Mouse (Mus musculus): ENCODE measurements around the gene Farp1.

- TF ChIP-seq EP300 (IDR thresholded peaks at IDR 0.05; ENCODE audit: low read depth), result no peak
- TF ChIP-seq CTCF (IDR thresholded peaks at IDR 0.05; ENCODE audit: low read depth), result no peak
Observed at GRCm38 (mm10) chr14:121101531-121101930, 66.5 kb downstream of the Farp1 start.
